Mouse (Mus musculus) forebrain, embryonic 15.5 days (tissue): ENCODE data around the gene Nr5a1. TPM values are rescaled to one million over a fixed set of nuclear protein-coding genes. Genes with fewer than 3 reads are reported as not detected.

Experiments used
- ATAC-seq: fragments of 200-750 bp; cut with Nextera tagmentation; replicated peaks from 2 replicates; pipeline ENCODE4 v1.8.0; 2017; ENCODE audit warnings: mild to moderate bottlenecking, moderate TSS enrichment, moderate library complexity
- H3K27ac ChIP-seq: fragments of 300-500 bp; sonication (generic); replicated peaks from 2 replicates; pipeline ENCODE4 v1.5.1; 2015; ENCODE audit warnings: mild to moderate bottlenecking, inconsistent platforms
- H3K27me3 ChIP-seq: fragments of 300-500 bp; sonication (generic); 2 replicates; pipeline ENCODE4 v1.6.1; 2015; ENCODE audit warnings: inconsistent platforms
- H3K36me3 ChIP-seq: fragments of 300-500 bp; sonication (generic); 2 replicates; pipeline ENCODE4 v1.6.1; 2015; ENCODE audit warnings: mild to moderate bottlenecking, inconsistent platforms
- H3K4me1 ChIP-seq: fragments of 300-500 bp; sonication (generic); 2 replicates; pipeline ENCODE4 v1.6.1; 2015; ENCODE audit warnings: inconsistent platforms
- H3K4me2 ChIP-seq: fragments of 300-500 bp; sonication (generic); replicated peaks from 2 replicates; pipeline ENCODE4 v1.6.1; 2015; ENCODE audit warnings: mild to moderate bottlenecking, inconsistent platforms
- H3K4me3 ChIP-seq: fragments of 300-500 bp; sonication (generic); 2 replicates; pipeline ENCODE4 v1.5.1; 2015; ENCODE audit warnings: mild to moderate bottlenecking, inconsistent platforms
- H3K9ac ChIP-seq: fragments of 300-500 bp; sonication (generic); replicated peaks from 2 replicates; pipeline ENCODE4 v1.6.1; 2015; ENCODE audit warnings: mild to moderate bottlenecking, inconsistent platforms
- H3K9me3 ChIP-seq: fragments of 300-500 bp; sonication (generic); 2 replicates; pipeline ENCODE4 v1.6.1; 2016; ENCODE audit warnings: inconsistent platforms
- WGBS: fragments of 180-500 bp; shearing (Covaris S2); methylation state at CpG from one replicate; pipeline ENCODE4 v1.1.7; 2015; ENCODE audit warnings: mixed read lengths; 5-methylcytosine and 5-hydroxymethylcytosine counted together
- polyA plus RNA-seq: library from polyadenylated mRNA; unstranded; fragments of >200 nt; fragmentation: Nextera tagmentation; extraction: Ambion mirVana; gene quantifications from 2 replicates; pipeline ENCODE4 v1.2.1, GENCODE M21; 2015

Gene Nr5a1
- polyA plus RNA-seq, 1 experiment from 2014 or later = 2.3 TPM

DNA sequence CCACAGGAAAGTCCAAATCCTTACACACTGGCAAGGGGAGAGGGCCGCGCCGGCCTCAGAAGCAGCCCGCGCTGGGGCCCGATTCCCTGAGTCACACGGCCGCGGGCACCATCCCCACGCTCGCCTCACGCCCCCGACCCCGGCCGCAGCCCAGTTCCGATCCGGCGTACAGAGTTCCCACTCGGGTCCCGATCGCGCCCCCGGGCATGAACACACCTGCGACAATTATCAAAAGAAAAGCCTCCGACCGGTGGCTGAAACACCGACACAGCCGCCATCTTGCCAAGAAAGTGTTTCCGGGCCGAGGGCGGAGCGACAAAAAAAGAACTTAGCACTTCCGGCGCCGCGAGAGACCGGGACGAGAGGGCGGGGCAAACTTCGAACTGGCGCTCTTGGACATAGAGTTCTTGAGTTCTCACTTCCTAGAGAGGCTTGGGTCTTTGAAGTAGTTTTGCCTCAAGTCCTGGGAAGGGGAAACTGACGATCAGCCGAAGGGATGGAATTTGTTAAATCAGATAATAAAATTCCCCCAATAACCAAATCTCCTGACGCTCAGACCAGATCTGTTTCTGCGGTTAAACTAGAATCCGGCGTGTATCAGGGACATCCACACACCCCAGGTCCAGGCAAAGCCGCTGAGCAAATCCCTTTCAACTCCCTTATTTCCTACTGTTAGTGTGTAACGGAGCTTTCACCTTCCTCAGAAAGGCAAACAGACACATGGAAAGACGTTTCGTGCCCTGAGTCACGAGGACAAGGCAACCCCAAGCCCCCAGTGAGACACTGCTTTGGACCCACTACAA lies 70.5 kb downstream of the Nr5a1 start, which contains the start of gene Psmb7:
TSS of gene Psmb7 (minus strand) at position 463 of the 803 bp plus-strand sequence.
- H3K9ac ChIP-seq = peak within 1 kb of the TSS; percentile 68
- peak; percentile 76 for ATAC-seq
- H3K27ac ChIP-seq = peak within 1 kb of the TSS; percentile 61; the same call in 1 of the 2 replicates
- H3K36me3 ChIP-seq = peaks cover 35% of the 10 kb centered on the region
- H3K4me2 ChIP-seq = peak within 1 kb of the TSS; percentile 80
- 2% methylated on average over 48 of the region's 52 CpGs for WGBS
- peak within 1 kb of the TSS; percentile 71 for H3K4me3 ChIP-seq
- peaks cover 24% of the 10 kb centered on the region for H3K4me1 ChIP-seq
- H3K27me3 ChIP-seq = no peaks in the 10 kb centered on the region
- no peaks in the 10 kb centered on the region for H3K9me3 ChIP-seq

Other genes starting within 250 kb of the Nr5a1 start
- 90.0 and 110 TPM in 2 replicates for gene Nek6, start 202.9 kb downstream of the Nr5a1 start, polyA plus RNA-seq
- 302 and 304 TPM in 2 replicates for gene Psmb7, start 70.5 kb downstream of the Nr5a1 start, polyA plus RNA-seq
- 1.1 and 1.7 TPM in 2 replicates for gene Nr6a1, start 213.1 kb upstream of the Nr5a1 start, polyA plus RNA-seq
- 1.7 and 1.8 TPM in 2 replicates for gene Olfml2a, start 217.4 kb upstream of the Nr5a1 start, polyA plus RNA-seq